Mouse (Mus musculus) heart, embryonic 13.5 days (tissue): Measurements from ENCODE around the gene Dhx33. TPM values are rescaled to one million over a fixed set of nuclear protein-coding genes. Genes with fewer than 3 reads are reported as not detected.

ENCODE experiments used
- ATAC-seq: fragments of 200-750 bp; cut with Nextera tagmentation; 2 replicates; pipeline ENCODE4 v1.8.0; 2017; ENCODE audit warnings: moderate TSS enrichment; ENCODE audit not compliant: insufficient number of reproducible peaks, low FRiP score, low TSS enrichment; ENCODE audit errors: extremely low read depth
- H3K27ac ChIP-seq: fragments of 300-500 bp; sonication (generic); replicated peaks from 2 replicates; pipeline ENCODE4 v1.5.1; 2015; ENCODE audit warnings: moderate library complexity, mild to moderate bottlenecking, inconsistent platforms
- H3K27me3 ChIP-seq: fragments of 300-500 bp; sonication (generic); replicated peaks from 2 replicates; pipeline ENCODE4 v1.6.1; 2015; ENCODE audit warnings: mild to moderate bottlenecking, inconsistent platforms
- H3K36me3 ChIP-seq: fragments of 300-500 bp; sonication (generic); 2 replicates; pipeline ENCODE4 v1.6.1; 2015; ENCODE audit warnings: mild to moderate bottlenecking, inconsistent platforms
- H3K4me1 ChIP-seq: fragments of 300-500 bp; sonication (generic); 2 replicates; pipeline ENCODE4 v1.6.1; 2015; ENCODE audit warnings: inconsistent platforms
- H3K4me2 ChIP-seq: fragments of 300-500 bp; sonication (generic); 2 replicates; pipeline ENCODE4 v1.6.1; 2015; ENCODE audit warnings: inconsistent platforms, mild to moderate bottlenecking, moderate library complexity
- H3K4me3 ChIP-seq: fragments of 300-500 bp; sonication (generic); 2 replicates; pipeline ENCODE4 v1.5.1; 2015; ENCODE audit warnings: moderate library complexity, mild to moderate bottlenecking, inconsistent platforms
- H3K9ac ChIP-seq: fragments of 300-500 bp; sonication (generic); 2 replicates; pipeline ENCODE4 v1.6.1; 2015; ENCODE audit warnings: inconsistent platforms, mild to moderate bottlenecking, moderate library complexity
- H3K9me3 ChIP-seq: fragments of 300-500 bp; sonication (generic); 2 replicates; pipeline ENCODE4 v1.6.1; 2016; ENCODE audit warnings: inconsistent platforms
- WGBS: fragments of 180-500 bp; shearing (Covaris S2); methylation state at CpG from one replicate; pipeline ENCODE4 v1.1.7; 2015; ENCODE audit warnings: mixed read lengths; 5-methylcytosine and 5-hydroxymethylcytosine counted together
- polyA plus RNA-seq: library from polyadenylated mRNA; unstranded; fragments of >200 nt; fragmentation: Nextera tagmentation; extraction: Ambion mirVana; gene quantifications from 2 replicates; pipeline ENCODE4 v1.2.1, GENCODE M21; 2015

Dhx33 gene
- polyA plus RNA-seq, 1 experiment from 2014 or later: 12.6 TPM

GRCm38 (mm10) chr11:71018416-71019200 is 14.4 kb upstream of the Dhx33 start:
- Histone ChIP-seq H3K9me3 (no peaks in the 10 kb centered on the region), H3K4me2 (peak overlapping the region; percentile 96), H3K9ac (peak overlapping the region; percentile 87), H3K4me1 (peaks cover 47% of the 10 kb centered on the region), H3K36me3 (peaks cover 50% of the 10 kb centered on the region), H3K27ac (peak overlapping the region; percentile 64), H3K4me3 (peak overlapping the region; percentile 71), H3K27me3 (no peaks in the 10 kb centered on the region)
- 4% methylated on average over 28 of the region's 28 CpGs for WGBS
- peak; percentile 1; the same call in 1 of the 2 replicates for ATAC-seq

- Histone ChIP-seq H3K27ac (no peak overlapping the region), H3K9ac (no peak overlapping the region), H3K4me3 (no peak overlapping the region), H3K4me2 (no peak overlapping the region), H3K27me3 (no peaks in the 10 kb centered on the region), H3K4me1 (peaks cover 42% of the 10 kb centered on the region), H3K9me3 (no peaks in the 10 kb centered on the region), H3K36me3 (peaks cover 49% of the 10 kb centered on the region)
- ATAC-seq: no peak
- 83% methylated on average over 1 of the region's 1 CpGs for WGBS
Observed at GRCm38 (mm10) chr11:71017051-71017450, 12.8 kb upstream of the Dhx33 start.

GRCm38 (mm10) chr11:71012743-71013142 is 8.5 kb upstream of the Dhx33 start:
- Histone ChIP-seq H3K4me2 (no peak overlapping the region), H3K36me3 (peaks cover 78% of the 10 kb centered on the region), H3K27ac (no peak overlapping the region), H3K9ac (no peak overlapping the region), H3K4me1 (peaks cover 14% of the 10 kb centered on the region), H3K27me3 (no peaks in the 10 kb centered on the region), H3K4me3 (no peak overlapping the region), H3K9me3 (no peaks in the 10 kb centered on the region)
- no peak for ATAC-seq
- 90% methylated on average over 7 of the region's 7 CpGs for WGBS

GRCm38 (mm10) chr11:71008321-71008720 is 4.1 kb upstream of the Dhx33 start:
- WGBS: 68% methylated on average over 3 of the region's 3 CpGs
- ATAC-seq: no peak

GRCm38 (mm10) chr11:71007831-71008230 is 3.6 kb upstream of the Dhx33 start:
- WGBS: 77% methylated on average over 7 of the region's 7 CpGs
- no peak for ATAC-seq
- H3K4me2 ChIP-seq: no peak overlapping the region
- no peak overlapping the region for H3K9ac ChIP-seq
- no peaks in the 10 kb centered on the region for H3K9me3 ChIP-seq
- peaks cover 11% of the 10 kb centered on the region for H3K4me1 ChIP-seq
- H3K27ac ChIP-seq: peak overlapping the region; percentile 20
- H3K4me3 ChIP-seq: no peak overlapping the region
- peaks cover 54% of the 10 kb centered on the region for H3K36me3 ChIP-seq
- no peaks in the 10 kb centered on the region for H3K27me3 ChIP-seq

More at GRCm38 (mm10) chr11:71008321-71008720, 4.1 kb upstream of the Dhx33 start:
- Histone ChIP-seq H3K4me1 (peaks cover 6% of the 10 kb centered on the region), H3K4me3 (no peak overlapping the region), H3K4me2 (no peak overlapping the region), H3K9ac (no peak overlapping the region), H3K9me3 (no peaks in the 10 kb centered on the region), H3K27me3 (no peaks in the 10 kb centered on the region), H3K36me3 (peaks cover 57% of the 10 kb centered on the region), H3K27ac (peak overlapping the region; percentile 20; the same call in 1 of the 2 replicates)

- Histone ChIP-seq H3K4me3 (no peak overlapping the region), H3K9me3 (no peaks in the 10 kb centered on the region), H3K4me1 (peaks cover 19% of the 10 kb centered on the region), H3K9ac (no peak overlapping the region), H3K4me2 (no peak overlapping the region), H3K27ac (peak overlapping the region; percentile 20; the same call in 1 of the 2 replicates), H3K27me3 (no peaks in the 10 kb centered on the region), H3K36me3 (peaks cover 46% of the 10 kb centered on the region)
- WGBS: 86% methylated on average over 6 of the region's 6 CpGs
- ATAC-seq: no peak
Observed at GRCm38 (mm10) chr11:71007026-71007425, 2.8 kb upstream of the Dhx33 start.

GRCm38 (mm10) chr11:71005046-71005445 is 809 bp upstream of the Dhx33 start:
- Histone ChIP-seq H3K9me3 (no peaks in the 10 kb centered on the region), H3K4me3 (peak overlapping the region; percentile 95), H3K27me3 (no peaks in the 10 kb centered on the region), H3K4me1 (peaks cover 24% of the 10 kb centered on the region), H3K4me2 (peak overlapping the region; percentile 84), H3K36me3 (peaks cover 37% of the 10 kb centered on the region), H3K9ac (peak overlapping the region; percentile 33; the same call in 1 of the 2 replicates), H3K27ac (peak overlapping the region; percentile 32; the same call in 1 of the 2 replicates)
- no peak for ATAC-seq
- WGBS: 51% methylated on average over 5 of the region's 5 CpGs

- peak overlapping the region; percentile 84 for H3K27ac ChIP-seq
- peak overlapping the region; percentile 95 for H3K4me3 ChIP-seq
- peak overlapping the region; percentile 84 for H3K9ac ChIP-seq
- ATAC-seq: peak; percentile 69
- under 1% methylated on average over 48 of the region's 49 CpGs for WGBS
- peaks cover 24% of the 10 kb centered on the region for H3K4me1 ChIP-seq
- no peaks in the 10 kb centered on the region for H3K9me3 ChIP-seq
- H3K27me3 ChIP-seq: no peaks in the 10 kb centered on the region
- peaks cover 37% of the 10 kb centered on the region for H3K36me3 ChIP-seq
- H3K4me2 ChIP-seq: peak overlapping the region; percentile 84
Observed at GRCm38 (mm10) chr11:71003611-71004315, 474 bp downstream of the Dhx33 start.

GRCm38 (mm10) chr11:71001167-71001566 is 3.1 kb downstream of the Dhx33 start:
- 82% methylated on average over 4 of the region's 4 CpGs for WGBS
- H3K4me3 ChIP-seq: no peak overlapping the region
- H3K27ac ChIP-seq: no peak overlapping the region
- peaks cover 24% of the 10 kb centered on the region for H3K4me1 ChIP-seq
- no peaks in the 10 kb centered on the region for H3K9me3 ChIP-seq
- H3K4me2 ChIP-seq: no peak overlapping the region
- ATAC-seq: no peak
- peaks cover 47% of the 10 kb centered on the region for H3K36me3 ChIP-seq
- H3K27me3 ChIP-seq: no peaks in the 10 kb centered on the region
- no peak overlapping the region for H3K9ac ChIP-seq

GRCm38 (mm10) chr11:70982557-70983228 is 21.5 kb downstream of the Dhx33 start, which contains the start of gene C1qbp:
Gene C1qbp, minus strand, starts transcription at chr11:70983026.
- Histone ChIP-seq H3K4me1 (peaks cover 16% of the 10 kb centered on the region), H3K4me3 (peak within 1 kb of the TSS; percentile 66), H3K36me3 (peaks cover 72% of the 10 kb centered on the region), H3K9me3 (no peaks in the 10 kb centered on the region), H3K27me3 (no peaks in the 10 kb centered on the region), H3K9ac (peak within 1 kb of the TSS; percentile 88), H3K4me2 (peak within 1 kb of the TSS; percentile 85), H3K27ac (peak within 1 kb of the TSS; percentile 30; the same call in 1 of the 2 replicates)
- under 1% methylated on average over 51 of the region's 64 CpGs for WGBS
- ATAC-seq: peak; percentile 94

- WGBS: 9% methylated on average over 12 of the region's 12 CpGs
- Histone ChIP-seq H3K4me1 (peaks cover 16% of the 10 kb centered on the region), H3K9me3 (no peaks in the 10 kb centered on the region), H3K9ac (peak overlapping the region; percentile 88), H3K27me3 (no peaks in the 10 kb centered on the region), H3K36me3 (peaks cover 72% of the 10 kb centered on the region), H3K4me2 (peak overlapping the region; percentile 85), H3K4me3 (peak overlapping the region; percentile 66), H3K27ac (no peak overlapping the region)
- no peak for ATAC-seq
Observed at GRCm38 (mm10) chr11:70982030-70982429, 22.2 kb downstream of the Dhx33 start.
